Mouse (Mus musculus): ENCODE data around the gene Gbgt1.

DNA sequence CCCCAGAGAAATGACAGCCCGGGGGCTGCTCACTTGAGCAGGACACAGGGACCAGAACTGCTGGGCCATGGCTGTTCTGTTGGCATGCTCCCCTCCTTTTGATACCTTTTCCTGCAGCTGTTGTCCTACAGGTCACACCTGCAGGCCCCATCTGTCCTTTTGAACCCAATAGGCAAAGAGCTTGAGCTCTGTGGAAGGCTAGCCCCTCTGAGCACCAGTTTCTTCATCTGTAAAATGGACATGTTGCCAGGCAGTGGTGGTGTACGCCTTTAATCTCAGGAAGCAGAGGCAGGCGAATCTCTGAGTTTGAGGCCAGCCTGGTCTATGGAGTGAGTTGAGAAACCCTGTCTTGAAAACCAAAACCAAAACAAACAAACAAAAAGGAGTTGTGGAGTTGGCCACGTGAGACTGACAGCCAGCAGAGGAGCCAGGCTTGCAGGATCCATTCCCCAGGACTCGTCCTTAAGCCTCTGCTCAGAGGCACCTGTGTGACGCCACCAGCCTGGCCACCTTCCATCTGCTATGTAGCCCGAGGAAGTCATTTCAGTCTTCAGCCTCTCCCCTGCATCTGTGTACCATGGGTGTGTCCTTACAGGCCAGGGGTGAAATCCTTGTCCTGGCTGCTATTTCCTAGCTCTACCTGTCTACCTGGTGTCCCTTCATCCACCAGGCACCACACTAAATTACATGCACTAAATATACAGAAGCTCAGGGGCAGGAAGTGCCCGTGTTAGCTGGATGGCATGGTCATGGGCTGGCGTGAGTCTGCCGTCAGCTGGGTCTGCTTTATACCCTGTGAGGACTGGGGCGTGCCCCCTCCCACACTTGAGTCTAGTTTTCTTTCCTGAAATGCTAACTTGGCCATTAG is 40.3 kb downstream of the Gbgt1 start:
- TF ChIP-seq POLR2A (IDR thresholded peaks at IDR 0.05; ENCODE audit: control insufficient read depth, extremely low read depth, insufficient read depth, low read length, poor library complexity), result no peak
- TF ChIP-seq CTCF (IDR thresholded peaks at IDR 0.05; ENCODE audit: borderline replicate concordance, control insufficient read depth, extremely low read depth, insufficient read depth, low read length, poor library complexity), result no peak

Measured in thymus, adult 2 months (tissue).